Mouse (Mus musculus) stomach, embryonic 16.5 days (tissue): ENCODE results near the gene Vav1. TPM values are rescaled to one million over a fixed set of nuclear protein-coding genes. Genes with fewer than 3 reads are reported as not detected.
"Not testable (repeated sequence)": the region's sequence is repeated elsewhere in the genome, so short reads cannot be mapped to it uniquely, and the experiment has no call there.

Source experiments
- ATAC-seq: fragments of 200-750 bp; cut with Nextera tagmentation; 2 replicates; pipeline ENCODE4 v1.8.0; 2017; ENCODE audit warnings: moderate number of reproducible peaks, moderate TSS enrichment; ENCODE audit not compliant: insufficient read depth, low FRiP score
- H3K27ac ChIP-seq: fragments of 300-500 bp; sonication (generic); 2 replicates; pipeline ENCODE4 v1.5.1; 2014; ENCODE audit warnings: low read length
- H3K27me3 ChIP-seq: fragments of 300-500 bp; sonication (generic); 2 replicates; pipeline ENCODE4 v1.6.1; 2014; ENCODE audit warnings: low read length, control low read depth, mixed read lengths; ENCODE audit not compliant: control insufficient read depth, insufficient read depth
- H3K36me3 ChIP-seq: fragments of 300-500 bp; sonication (generic); 2 replicates; pipeline ENCODE4 v1.6.1; 2014; ENCODE audit warnings: low read length; ENCODE audit not compliant: control insufficient read depth, insufficient read depth
- H3K4me1 ChIP-seq: fragments of 300-500 bp; sonication (generic); 2 replicates; pipeline ENCODE4 v1.6.1; 2014; ENCODE audit warnings: low read length, control low read depth, mixed read lengths; ENCODE audit not compliant: control insufficient read depth, insufficient read depth
- H3K4me2 ChIP-seq: fragments of 300-500 bp; sonication (generic); 2 replicates; pipeline ENCODE4 v1.6.1; 2014; ENCODE audit warnings: low read depth, low read length, mixed read lengths
- H3K4me3 ChIP-seq: fragments of 300-500 bp; sonication (generic); replicated peaks from 2 replicates; pipeline ENCODE4 v1.5.1; 2014; ENCODE audit warnings: mild to moderate bottlenecking, low read length
- H3K9ac ChIP-seq: fragments of 300-500 bp; sonication (generic); 2 replicates; pipeline ENCODE4 v1.6.1; 2014; ENCODE audit warnings: low read length
- H3K9me3 ChIP-seq: fragments of 300-500 bp; sonication (generic); replicated peaks from 2 replicates; pipeline ENCODE4 v1.6.1; 2016; ENCODE audit warnings: low read length, control low read depth; ENCODE audit not compliant: control insufficient read depth
- WGBS: fragments of 180-500 bp; shearing (Covaris S2); extraction: QIAGEN DNeasy Blood & Tissue Kit; methylation state at CpG from one replicate; pipeline ENCODE4 v1.1.7; 2014; 5-methylcytosine and 5-hydroxymethylcytosine counted together
- polyA plus RNA-seq: library from polyadenylated mRNA; unstranded; fragments of >200 nt; fragmentation: Nextera tagmentation; extraction: Ambion mirVana; gene quantifications from 2 replicates; pipeline ENCODE4 v1.2.1, GENCODE M21; 2015

Vav1 gene
- polyA plus RNA-seq, 1 experiment from 2014 or later: 5.8 TPM

DNA sequence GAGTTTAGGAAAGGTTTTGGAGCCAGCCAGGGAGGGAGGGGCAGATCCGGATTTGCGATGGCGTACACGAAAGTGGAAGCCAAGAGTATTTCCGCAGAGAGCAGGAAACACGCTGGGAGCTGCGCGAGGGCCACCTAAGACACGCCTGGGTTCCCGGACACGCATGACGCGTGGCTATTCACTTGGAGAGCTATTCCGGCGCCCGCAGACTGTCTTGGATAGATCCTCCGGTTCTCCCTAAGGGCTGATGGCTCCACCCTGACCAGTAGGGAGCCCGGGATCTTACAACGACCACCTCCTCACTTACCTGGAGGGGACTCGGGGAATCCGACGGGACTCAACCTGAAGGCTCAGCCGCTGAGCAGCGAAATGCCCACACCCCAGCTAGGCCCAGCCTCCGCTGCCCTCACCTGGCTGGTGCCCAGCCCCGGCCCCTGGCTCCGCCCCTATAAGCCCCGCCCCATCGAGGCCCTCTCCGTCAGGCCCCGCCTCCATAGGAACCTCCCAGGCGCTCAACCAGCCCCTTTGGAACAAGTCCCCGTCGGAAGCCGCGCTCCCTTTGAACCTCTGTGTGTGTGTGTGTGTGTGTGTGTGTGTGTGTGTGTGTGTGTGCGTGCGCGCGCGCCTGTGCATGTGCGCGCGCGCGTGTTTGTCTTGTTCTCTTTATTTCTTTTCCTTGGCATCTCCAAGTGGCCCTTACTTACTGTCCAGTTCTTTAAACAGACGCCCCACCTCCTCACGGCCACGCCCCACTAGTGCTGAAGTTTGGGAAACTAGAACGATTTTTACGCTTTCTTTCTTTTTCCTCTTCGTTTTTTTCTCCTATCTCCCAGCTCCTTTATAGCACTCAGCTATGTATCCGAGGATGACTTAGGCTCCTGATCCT lies 3.5 kb upstream of the Vav1 start:
- Histone ChIP-seq H3K27ac (peak overlapping the region; percentile 78), H3K4me1 (peaks cover 15% of the 10 kb centered on the region), H3K4me2 (peak overlapping the region; percentile 92), H3K27me3 (peaks cover 3% of the 10 kb centered on the region; the same call in 1 of the 2 replicates), H3K36me3 (no peaks in the 10 kb centered on the region), H3K9me3 (no peaks in the 10 kb centered on the region), H3K9ac (peak overlapping the region; percentile 76), H3K4me3 (peak overlapping the region; percentile 69)
- WGBS: 1% methylated on average over 53 of the region's 53 CpGs
- peak; percentile 90 for ATAC-seq

DNA sequence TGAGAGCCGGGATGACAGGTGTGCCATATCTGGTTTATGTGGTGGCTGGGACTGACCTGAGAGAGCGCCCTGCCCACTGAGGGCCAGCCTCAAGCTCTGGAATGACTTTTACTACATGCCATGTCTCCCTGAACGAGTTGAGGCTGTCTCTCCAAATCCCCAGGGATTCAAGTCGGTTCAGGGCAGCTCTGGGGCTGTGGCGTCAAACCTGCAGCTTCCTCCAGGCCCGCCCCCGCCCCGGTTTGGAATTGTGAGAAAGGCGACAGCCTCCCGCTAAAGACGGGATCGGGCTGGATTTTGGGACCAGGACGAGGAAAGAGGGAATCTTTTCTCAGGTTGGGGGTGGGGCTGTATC lies 2.9 kb upstream of the Vav1 start:
- Histone ChIP-seq H3K27me3 (peaks cover 3% of the 10 kb centered on the region; the same call in 1 of the 2 replicates), H3K36me3 (no peaks in the 10 kb centered on the region), H3K9ac (peak overlapping the region; percentile 76), H3K4me2 (peak overlapping the region; percentile 92), H3K4me3 (peak overlapping the region; percentile 69), H3K27ac (no peak overlapping the region), H3K9me3 (no peaks in the 10 kb centered on the region), H3K4me1 (peaks cover 15% of the 10 kb centered on the region)
- 2% methylated on average over 13 of the region's 13 CpGs for WGBS
- peak; percentile 6; the same call in 1 of the 2 replicates for ATAC-seq

DNA sequence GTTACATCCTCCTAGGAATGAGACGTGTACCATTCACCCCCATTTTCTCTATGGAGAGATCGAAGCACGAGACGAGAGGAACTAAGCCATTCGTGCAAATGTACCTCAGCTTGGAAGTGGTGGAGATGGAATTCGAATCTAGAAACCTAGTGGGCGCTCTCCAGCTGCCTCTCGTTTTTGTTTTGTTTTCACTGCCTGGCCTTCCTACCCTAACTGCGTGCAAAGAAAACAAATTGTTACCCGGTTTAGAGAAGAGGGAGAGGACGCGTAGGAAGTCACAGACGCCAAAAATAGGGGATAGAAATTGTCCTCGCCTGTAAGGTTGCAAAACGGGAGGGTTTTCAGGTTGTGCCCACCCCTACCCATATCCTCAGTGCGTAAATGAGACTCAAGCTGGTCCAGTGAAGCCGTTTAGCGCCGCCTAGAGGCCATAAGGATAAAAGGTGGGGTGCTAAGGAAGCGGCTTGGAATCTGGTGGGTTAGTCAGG lies 2.2 kb upstream of the Vav1 start:
- Histone ChIP-seq H3K36me3 (no peaks in the 10 kb centered on the region), H3K4me3 (peak overlapping the region; percentile 69), H3K4me1 (peaks cover 15% of the 10 kb centered on the region), H3K27ac (no peak overlapping the region), H3K27me3 (peaks cover 3% of the 10 kb centered on the region; the same call in 1 of the 2 replicates), H3K4me2 (peak overlapping the region; percentile 92), H3K9ac (peak overlapping the region; percentile 76), H3K9me3 (no peaks in the 10 kb centered on the region)
- WGBS: under 1% methylated on average over 20 of the region's 20 CpGs
- ATAC-seq: peak; percentile 41; the same call in 1 of the 2 replicates

DNA sequence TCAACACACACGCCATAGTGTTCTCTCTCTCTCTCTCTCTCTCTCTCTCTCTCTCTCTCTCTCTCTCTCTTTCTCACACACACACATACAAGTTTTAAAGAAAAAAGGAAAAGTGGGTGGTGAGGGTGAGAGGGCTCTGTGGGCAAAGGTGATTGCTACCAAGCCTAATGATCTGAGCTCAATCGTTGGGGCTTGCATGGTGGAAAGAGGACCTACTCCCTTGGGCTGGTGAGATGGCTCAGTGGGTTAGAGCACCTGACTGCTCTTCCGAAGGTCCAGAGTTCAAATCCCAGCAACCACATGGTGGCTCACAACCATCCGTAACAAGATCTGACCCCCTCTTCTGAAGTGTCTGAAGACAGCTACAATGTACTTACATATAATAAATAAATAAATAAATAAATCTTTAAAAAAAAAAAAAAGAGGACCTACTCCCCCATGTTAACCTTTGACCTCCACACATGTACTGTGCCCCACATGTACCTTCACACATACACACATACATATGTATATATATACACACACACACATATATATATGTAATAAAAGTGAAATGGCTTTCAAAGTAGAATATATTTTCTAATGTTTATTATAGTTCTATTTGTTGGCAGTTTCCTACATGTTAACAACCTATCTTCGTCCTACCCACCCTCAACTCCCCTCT lies 1.2 kb upstream of the Vav1 start:
- H3K27me3 ChIP-seq, H3K27ac ChIP-seq, H3K9me3 ChIP-seq, H3K36me3 ChIP-seq, H3K9ac ChIP-seq, H3K4me2 ChIP-seq, H3K4me3 ChIP-seq, ATAC-seq: not testable (repeated sequence)
- H3K4me1 ChIP-seq: peaks cover 14% of the 10 kb centered on the region
- 84% methylated on average over 4 of the region's 5 CpGs for whole genome bisulfite sequencing

DNA sequence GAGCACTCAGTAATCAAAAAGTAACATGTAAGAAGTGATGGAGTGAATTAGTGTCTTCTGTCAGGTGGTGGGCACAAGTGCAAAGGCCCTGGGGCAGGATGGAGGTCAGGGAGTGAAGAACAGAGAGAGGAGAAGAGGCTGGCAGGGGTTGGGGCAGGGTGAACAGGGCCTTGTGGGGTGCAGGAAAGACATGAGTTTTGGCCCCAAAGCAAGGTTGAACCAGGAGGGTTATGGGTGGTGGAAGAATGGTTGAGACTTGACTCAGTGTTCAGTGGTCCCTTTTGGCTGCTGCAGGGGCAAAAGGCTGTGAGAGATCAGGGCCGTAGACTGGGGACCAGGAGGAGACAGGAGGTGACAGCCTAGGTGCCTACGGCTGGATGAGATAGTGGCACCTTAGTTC lies 363 bp upstream of the Vav1 start:
- H3K9me3 ChIP-seq: no peaks in the 10 kb centered on the region
- H3K27me3 ChIP-seq: peaks cover 3% of the 10 kb centered on the region; the same call in 1 of the 2 replicates
- 64% methylated on average over 2 of the region's 2 CpGs for WGBS
- no peak overlapping the region for H3K4me2 ChIP-seq
- no peaks in the 10 kb centered on the region for H3K36me3 ChIP-seq
- ATAC-seq: no peak
- H3K4me1 ChIP-seq: peaks cover 11% of the 10 kb centered on the region
- no peak overlapping the region for H3K9ac ChIP-seq
- no peak overlapping the region for H3K4me3 ChIP-seq
- H3K27ac ChIP-seq: no peak overlapping the region

DNA sequence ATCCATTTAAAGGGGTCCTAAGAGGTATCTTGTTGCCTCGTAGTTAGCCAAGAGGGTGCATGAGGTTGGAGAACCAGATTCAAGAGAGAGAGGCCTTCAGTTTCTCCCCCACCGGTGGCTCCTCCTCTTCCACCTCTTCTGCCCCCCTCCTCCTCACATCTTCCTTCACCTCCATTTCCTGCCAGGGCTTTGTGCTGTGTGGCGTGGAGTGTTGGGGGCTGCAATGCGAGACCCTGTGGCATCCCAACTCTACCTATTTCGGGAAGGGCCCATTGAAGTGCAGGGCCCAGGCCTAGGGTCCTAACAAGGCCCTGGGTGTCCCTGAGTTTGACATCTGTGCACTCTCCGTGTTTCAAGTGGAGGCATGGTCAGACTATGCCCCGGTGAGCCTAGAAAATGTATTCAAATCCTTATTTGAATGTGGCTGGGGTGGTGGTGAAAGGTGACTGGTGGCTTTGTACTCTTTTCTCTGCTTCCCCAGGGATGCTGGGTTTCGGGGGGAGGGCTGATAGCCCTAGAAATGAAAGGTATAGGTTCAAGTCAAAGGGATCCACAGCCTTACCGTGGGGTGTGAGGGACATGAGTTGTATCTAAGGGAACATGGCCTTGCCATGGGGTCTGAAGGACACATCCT lies 808 bp downstream of the Vav1 start:
- H3K27ac ChIP-seq: no peak overlapping the region
- WGBS: 56% methylated on average over 9 of the region's 9 CpGs
- H3K9me3 ChIP-seq: no peaks in the 10 kb centered on the region
- H3K27me3 ChIP-seq: peaks cover 3% of the 10 kb centered on the region; the same call in 1 of the 2 replicates
- H3K4me3 ChIP-seq: peak overlapping the region; percentile 8
- no peaks in the 10 kb centered on the region for H3K36me3 ChIP-seq
- ATAC-seq: no peak
- H3K9ac ChIP-seq: no peak overlapping the region
- H3K4me2 ChIP-seq: no peak overlapping the region
- peaks cover 10% of the 10 kb centered on the region for H3K4me1 ChIP-seq

DNA sequence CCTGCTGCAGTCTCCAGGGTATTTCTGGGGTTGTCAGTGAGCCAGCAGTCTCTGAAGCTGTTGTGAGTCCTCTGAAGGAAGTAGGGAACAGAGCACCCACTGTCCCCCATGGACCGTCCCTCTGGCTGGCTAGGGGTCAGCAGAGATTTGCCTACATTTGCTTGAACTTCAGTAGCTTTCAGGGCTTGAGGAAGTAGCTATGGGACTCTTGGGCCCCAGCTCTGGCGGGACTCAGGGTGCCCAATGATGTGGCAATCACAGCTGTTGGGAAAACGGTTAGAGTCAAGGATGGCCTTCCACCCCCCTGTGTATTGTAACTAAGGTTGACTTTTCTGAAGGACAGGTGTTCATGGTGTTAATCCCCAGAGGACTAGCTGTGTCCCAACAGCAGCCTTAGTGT lies 1.5 kb downstream of the Vav1 start:
- Histone ChIP-seq H3K9me3 (no peaks in the 10 kb centered on the region), H3K36me3 (no peaks in the 10 kb centered on the region), H3K9ac (no peak overlapping the region), H3K4me1 (peaks cover 6% of the 10 kb centered on the region), H3K4me3 (peak overlapping the region; percentile 4; the same call in 1 of the 2 replicates), H3K27ac (no peak overlapping the region), H3K27me3 (peaks cover 3% of the 10 kb centered on the region; the same call in 1 of the 2 replicates), H3K4me2 (no peak overlapping the region)
- 67% methylated on average over 3 of the region's 3 CpGs for WGBS
- no peak for ATAC-seq

DNA sequence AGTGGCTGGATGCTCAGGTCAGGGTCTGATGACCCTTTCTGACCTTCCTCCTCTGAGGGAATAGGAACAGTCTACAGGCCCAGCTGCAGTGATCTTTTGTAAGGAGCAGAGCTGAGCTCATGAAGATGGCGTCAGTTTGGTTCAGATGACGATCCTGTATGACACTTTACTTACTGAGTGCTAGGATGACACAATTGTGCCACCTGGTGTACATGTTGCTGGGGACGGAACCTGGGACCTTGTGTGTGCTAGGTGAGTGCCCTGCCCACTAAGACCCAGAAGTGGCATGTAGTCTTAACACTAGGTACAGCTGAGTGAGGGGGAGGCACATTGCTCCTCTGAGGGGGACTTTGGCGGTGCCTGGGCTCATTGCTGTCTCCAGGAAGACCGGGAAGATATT lies 5.0 kb downstream of the Vav1 start:
- no peaks in the 10 kb centered on the region for H3K4me1 ChIP-seq
- no peak overlapping the region for H3K4me2 ChIP-seq
- H3K4me3 ChIP-seq: no peak overlapping the region
- 70% methylated on average over 5 of the region's 5 CpGs for WGBS
- H3K9ac ChIP-seq: no peak overlapping the region
- no peaks in the 10 kb centered on the region for H3K36me3 ChIP-seq
- H3K9me3 ChIP-seq: no peaks in the 10 kb centered on the region
- H3K27ac ChIP-seq: no peak overlapping the region
- H3K27me3 ChIP-seq: no peaks in the 10 kb centered on the region
- no peak for ATAC-seq
